Mouse (Mus musculus): ENCODE measurements at regions not wholly inside any gene's neighbourhood (a gene's known extent, or its start where the extent isn't known, plus 50 kb on each side); places are given as distances from the start of the nearest gene placed in this dataset.

DNA sequence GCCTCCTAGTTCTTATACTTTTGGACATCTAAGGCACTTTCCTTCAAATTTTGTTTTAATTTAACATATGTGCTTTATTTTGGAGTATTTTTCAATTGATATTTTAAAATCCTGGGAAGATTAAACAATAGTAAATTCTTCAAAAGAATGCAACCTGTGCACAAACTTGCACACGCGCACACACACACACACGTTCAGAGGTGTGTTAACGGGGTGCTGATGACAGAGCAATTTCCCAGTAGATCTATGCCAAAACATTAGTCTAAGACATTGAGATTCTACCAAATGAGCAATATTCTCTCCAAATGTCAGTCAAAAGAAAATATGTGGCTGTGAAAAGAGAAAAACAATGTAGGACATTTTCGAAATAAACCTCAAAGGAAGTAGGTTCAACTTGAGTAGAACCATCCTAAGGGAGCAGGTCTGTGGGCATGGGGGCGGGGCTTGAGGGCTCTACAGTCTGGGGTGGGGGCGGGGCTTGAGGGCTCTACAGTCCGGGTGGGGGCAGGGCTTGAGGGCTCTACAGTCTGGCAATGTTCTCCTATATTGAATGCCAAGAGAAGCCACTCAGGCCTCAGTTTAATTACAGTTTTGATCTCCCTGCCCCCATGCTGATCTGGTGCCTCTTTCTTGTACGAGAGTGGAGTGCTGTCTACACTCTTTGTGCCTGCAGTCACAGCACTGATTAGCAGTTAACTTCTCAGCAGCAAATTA is 157.0 kb downstream of the Qdpr start:
- ATAC-seq (ENCODE audit: insufficient read depth, low FRiP score, low read depth) = no peak
- H3K27ac ChIP-seq = no peak overlapping the region
- no peaks in the 10 kb centered on the region for H3K9me3 ChIP-seq
- no peaks in the 10 kb centered on the region for H3K4me1 ChIP-seq
- WGBS = 71% methylated on average over 9 of the region's 9 CpGs
- H3K36me3 ChIP-seq = no peaks in the 10 kb centered on the region
- H3K4me2 ChIP-seq = no peak overlapping the region
- no peak overlapping the region for H3K4me3 ChIP-seq (replicated peaks)
- H3K27me3 ChIP-seq (replicated peaks) = no peaks in the 10 kb centered on the region
- H3K9ac ChIP-seq = no peak overlapping the region

DNA sequence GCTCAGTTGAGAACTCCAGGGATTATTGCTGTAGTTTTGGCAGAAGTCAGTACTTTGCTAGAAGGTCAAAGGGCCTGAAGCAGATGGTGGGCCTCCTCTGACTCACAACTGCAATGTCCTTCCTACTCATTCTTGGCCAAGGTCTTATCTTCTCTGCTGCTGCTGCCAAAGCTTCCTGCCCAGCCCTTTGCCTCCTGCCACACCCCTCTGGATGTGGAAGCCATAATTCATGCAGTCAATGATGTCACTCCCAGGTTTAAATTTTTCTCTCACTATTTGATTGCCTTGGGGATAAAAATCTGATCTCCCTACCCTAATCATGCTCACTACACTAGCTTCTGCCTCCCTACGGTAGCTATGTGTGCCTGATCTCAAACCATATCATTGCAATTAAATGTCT is 157.7 kb downstream of the Qdpr start:
- 70% methylated on average over 1 of the region's 1 CpGs for WGBS
- no peaks in the 10 kb centered on the region for H3K36me3 ChIP-seq
- H3K9ac ChIP-seq = no peak overlapping the region
- H3K27ac ChIP-seq = no peak overlapping the region
- H3K4me3 ChIP-seq (replicated peaks) = no peak overlapping the region
- no peaks in the 10 kb centered on the region for H3K27me3 ChIP-seq (replicated peaks)
- peak; percentile 43; the same call in 1 of the 2 replicates for ATAC-seq (ENCODE audit: insufficient read depth, low FRiP score, low read depth)
- no peaks in the 10 kb centered on the region for H3K9me3 ChIP-seq
- no peaks in the 10 kb centered on the region for H3K4me1 ChIP-seq
- H3K4me2 ChIP-seq = no peak overlapping the region

DNA sequence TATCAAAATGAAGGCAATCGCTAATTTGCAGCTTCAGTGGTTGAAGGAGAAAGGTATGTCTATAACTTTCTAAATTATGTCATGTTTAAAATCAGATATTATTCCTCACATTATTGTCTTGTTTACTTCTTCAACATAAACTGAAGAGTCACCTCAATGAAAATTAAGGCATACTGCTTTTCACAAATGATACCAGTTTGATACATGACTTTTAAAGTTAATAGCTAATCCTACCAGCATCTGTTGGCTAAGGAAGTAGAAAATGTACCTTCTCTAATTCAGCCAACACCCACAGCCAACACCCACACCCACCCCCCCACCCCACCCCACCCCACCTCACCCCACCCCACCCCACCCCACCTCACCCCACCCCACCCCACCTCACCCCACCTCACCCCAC is 158.3 kb downstream of the Qdpr start:
- no peaks in the 10 kb centered on the region for H3K36me3 ChIP-seq
- H3K9me3 ChIP-seq = no peaks in the 10 kb centered on the region
- H3K27ac ChIP-seq = no peak overlapping the region
- H3K9ac ChIP-seq = no peak overlapping the region
- H3K4me1 ChIP-seq = no peaks in the 10 kb centered on the region
- H3K4me2 ChIP-seq = no peak overlapping the region
- no peak for ATAC-seq (ENCODE audit: insufficient read depth, low FRiP score, low read depth)
- H3K27me3 ChIP-seq (replicated peaks) = no peaks in the 10 kb centered on the region
- 95% methylated on average over 1 of the region's 1 CpGs for WGBS
- H3K4me3 ChIP-seq (replicated peaks) = no peak overlapping the region

DNA sequence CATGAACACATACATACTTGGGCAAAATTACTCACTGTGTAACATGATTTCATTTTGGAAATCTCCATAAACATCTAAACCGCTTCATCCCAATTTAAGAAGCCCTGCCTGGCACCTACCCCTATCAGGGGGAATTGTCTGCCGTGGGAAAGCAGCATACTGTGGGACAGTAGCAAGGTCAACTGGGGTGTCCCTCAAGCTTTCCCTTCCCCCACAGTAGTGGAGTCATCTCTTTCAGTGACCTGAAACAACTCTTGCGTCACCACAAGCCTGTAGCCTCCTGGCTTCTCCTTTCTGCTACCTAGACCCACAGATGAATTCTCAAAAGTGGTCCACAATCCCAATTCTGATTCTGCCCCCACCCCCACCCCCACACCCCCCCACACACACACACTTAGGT is 158.8 kb downstream of the Qdpr start:
- H3K36me3 ChIP-seq = no peaks in the 10 kb centered on the region

DNA sequence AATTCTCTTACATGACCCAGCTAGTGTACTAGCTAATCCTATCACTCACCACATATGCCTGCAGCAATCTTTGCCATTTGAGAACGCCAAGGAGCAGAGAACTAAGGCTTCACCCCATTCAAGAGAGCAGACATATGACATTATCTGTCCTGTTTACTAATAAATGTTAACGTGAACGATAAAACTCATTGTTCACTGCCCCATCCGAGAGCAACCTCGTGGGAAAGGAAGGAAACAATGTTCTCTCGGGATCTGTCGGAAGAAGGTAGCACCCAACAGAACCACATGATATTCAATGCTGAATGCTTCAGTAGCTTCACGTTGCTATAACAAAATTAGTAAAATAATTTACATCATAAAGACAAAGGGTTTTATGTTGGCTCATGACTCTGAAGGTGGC is 163.6 kb downstream of the Qdpr start:
- no peak for ATAC-seq (ENCODE audit: insufficient read depth, low FRiP score, low read depth)
- Histone ChIP-seq H3K36me3 (no peaks in the 10 kb centered on the region), H3K27me3 (replicated peaks) (no peaks in the 10 kb centered on the region), H3K9ac (no peak overlapping the region), H3K27ac (no peak overlapping the region), H3K4me1 (no peaks in the 10 kb centered on the region), H3K9me3 (no peaks in the 10 kb centered on the region), H3K4me2 (no peak overlapping the region), H3K4me3 (replicated peaks) (no peak overlapping the region)
- WGBS = 87% methylated on average over 8 of the region's 8 CpGs

More for the DNA sequence above, 158.8 kb downstream of the Qdpr start:
- H3K9me3 ChIP-seq = no peaks in the 10 kb centered on the region
- H3K4me1 ChIP-seq = no peaks in the 10 kb centered on the region
- no peaks in the 10 kb centered on the region for H3K27me3 ChIP-seq (replicated peaks)
- no peak overlapping the region for H3K4me2 ChIP-seq
- ATAC-seq (ENCODE audit: insufficient read depth, low FRiP score, low read depth) = no peak
- no peak overlapping the region for H3K4me3 ChIP-seq (replicated peaks)
- no peak overlapping the region for H3K9ac ChIP-seq
- 88% methylated on average over 3 of the region's 3 CpGs for WGBS
- H3K27ac ChIP-seq = no peak overlapping the region

DNA sequence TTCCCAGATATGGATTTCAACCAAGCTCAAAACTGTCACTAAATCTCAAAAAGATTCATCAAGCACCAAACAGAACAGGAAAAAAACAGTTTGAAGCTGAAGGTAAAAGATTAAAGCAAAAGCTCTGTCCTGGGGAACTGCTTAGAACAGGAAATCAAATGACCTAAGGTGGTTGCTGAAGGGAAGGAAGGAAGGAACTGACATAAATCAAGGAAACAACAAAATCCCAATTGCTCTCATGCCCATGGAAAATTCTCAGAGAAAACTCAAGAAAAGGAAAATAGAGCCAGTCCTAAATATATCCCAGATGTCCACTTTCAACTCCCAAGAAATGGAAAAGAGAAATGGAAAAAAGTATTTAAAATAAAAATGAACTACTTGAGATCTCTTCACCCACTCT is 165.4 kb downstream of the Qdpr start:
- Histone ChIP-seq H3K4me3 (replicated peaks) (no peak overlapping the region), H3K4me1 (no peaks in the 10 kb centered on the region), H3K9ac (no peak overlapping the region), H3K36me3 (no peaks in the 10 kb centered on the region), H3K4me2 (no peak overlapping the region), H3K9me3 (no peaks in the 10 kb centered on the region), H3K27ac (no peak overlapping the region), H3K27me3 (replicated peaks) (no peaks in the 10 kb centered on the region)
- ATAC-seq (ENCODE audit: insufficient read depth, low FRiP score, low read depth) = no peak

DNA sequence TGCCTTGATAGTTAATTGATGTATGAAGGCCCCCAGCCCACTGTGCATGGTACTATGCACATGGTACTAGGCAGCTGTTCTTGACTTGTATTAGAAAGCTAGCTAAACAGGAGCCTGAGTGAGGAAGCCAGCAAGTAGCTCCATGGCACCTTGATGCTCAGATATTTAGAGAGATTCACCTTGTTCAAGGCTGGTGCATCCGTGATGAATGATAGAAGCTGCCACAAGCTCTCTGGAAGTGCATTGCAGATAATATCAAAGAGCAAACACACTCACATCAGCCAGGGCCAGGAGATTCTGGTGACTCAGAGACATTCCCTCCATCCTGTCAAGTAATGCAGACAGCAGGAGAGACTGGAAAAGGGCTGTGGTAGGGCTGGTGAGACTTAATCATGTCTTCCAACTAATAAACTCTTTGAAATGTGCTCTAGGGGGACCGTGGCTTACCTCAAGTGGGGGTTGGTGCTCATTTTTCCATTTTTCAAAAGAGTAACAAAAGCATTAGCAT is 166.1 kb downstream of the Qdpr start:
- Histone ChIP-seq H3K36me3 (no peaks in the 10 kb centered on the region), H3K4me3 (replicated peaks) (no peak overlapping the region), H3K27ac (no peak overlapping the region), H3K9ac (no peak overlapping the region), H3K4me2 (no peak overlapping the region), H3K27me3 (replicated peaks) (no peaks in the 10 kb centered on the region), H3K4me1 (peaks cover 3% of the 10 kb centered on the region; the same call in 1 of the 2 replicates), H3K9me3 (no peaks in the 10 kb centered on the region)
- ATAC-seq (ENCODE audit: insufficient read depth, low FRiP score, low read depth) = no peak
- WGBS = 46% methylated on average over 2 of the region's 2 CpGs

DNA sequence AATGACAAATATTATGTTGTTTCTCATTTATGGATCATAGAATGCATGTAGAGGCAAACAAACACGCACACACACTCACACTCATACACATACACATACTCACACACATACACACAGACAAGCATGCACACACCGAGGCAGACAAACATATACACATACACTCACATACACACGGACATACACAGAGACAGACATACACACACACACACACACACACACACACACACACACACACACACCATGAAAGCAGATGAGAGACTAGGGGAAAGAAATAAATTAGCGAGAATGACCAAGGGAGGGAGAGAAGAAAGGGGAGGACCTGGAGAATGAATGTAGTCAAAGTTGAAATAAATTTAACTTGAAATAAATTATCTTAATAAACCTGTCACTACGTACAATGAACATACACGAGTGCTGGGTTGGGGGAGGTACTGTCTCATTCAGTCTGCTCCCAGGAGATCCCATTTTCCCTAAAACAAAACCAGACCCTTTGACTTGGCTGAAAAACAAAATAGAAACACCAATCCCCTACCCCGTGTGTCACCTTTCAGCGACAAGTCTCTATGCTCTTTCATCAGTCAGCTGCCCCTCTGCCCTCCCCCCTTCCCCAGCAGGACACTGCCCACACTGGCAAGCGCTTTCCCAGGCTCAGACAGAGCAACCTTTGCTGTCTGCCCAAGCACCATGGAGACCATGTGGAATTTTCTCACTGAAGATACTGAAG is 167.7 kb downstream of the Qdpr start:
- Histone ChIP-seq H3K9me3 (no peaks in the 10 kb centered on the region), H3K36me3 (no peaks in the 10 kb centered on the region), H3K27ac (no peak overlapping the region), H3K27me3 (replicated peaks) (no peaks in the 10 kb centered on the region), H3K4me2 (no peak overlapping the region), H3K4me1 (peaks cover 8% of the 10 kb centered on the region; the same call in 1 of the 2 replicates), H3K9ac (no peak overlapping the region), H3K4me3 (replicated peaks) (no peak overlapping the region)
- WGBS = 52% methylated on average over 9 of the region's 9 CpGs
- no peak for ATAC-seq (ENCODE audit: insufficient read depth, low FRiP score, low read depth)

DNA sequence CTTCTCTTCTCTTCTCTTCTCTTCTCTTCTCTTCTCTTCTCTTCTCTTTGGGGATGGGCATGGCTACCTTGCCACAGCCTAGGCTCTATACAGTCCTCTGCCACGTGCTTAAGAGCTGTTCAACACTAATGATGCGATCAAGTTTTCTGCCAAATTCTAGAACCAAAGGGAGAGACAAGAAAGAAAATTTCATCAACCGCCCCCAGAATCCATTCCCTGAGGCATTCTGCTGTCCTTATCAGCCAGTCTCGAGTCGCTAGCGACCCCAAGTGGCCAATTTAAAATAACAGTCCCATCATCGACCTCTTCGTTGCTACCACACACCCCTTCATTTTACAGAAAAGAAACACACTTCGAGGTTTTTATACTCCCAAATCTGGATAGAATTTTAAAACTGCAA is 171.5 kb downstream of the Qdpr start:
- WGBS = 1% methylated on average over 9 of the region's 9 CpGs

DNA sequence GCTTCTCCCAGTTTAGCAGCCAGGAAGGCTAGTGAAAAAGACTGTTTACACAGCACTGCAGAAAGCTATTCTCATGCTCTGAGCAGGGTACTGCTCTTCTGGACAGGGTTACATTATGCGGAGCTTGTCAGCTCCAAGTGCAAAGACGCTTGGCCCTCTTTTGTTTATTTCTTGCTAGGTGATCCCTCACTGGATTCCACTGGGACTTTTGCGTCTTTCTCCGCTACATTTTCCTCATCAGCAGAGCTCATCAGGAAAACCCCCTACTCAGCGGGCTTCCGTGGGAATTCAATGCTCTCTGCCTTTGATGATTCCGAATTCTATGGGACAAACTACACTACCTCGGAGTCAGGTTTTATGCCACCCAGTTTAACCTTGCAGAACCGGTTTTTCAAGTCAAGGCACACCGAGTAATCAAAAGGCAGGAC is 172.0 kb downstream of the Qdpr start:
- Histone ChIP-seq H3K9ac (0 out of 2 replicates have a peak overlapping the region, but pooled peaks have one; percentile 16), H3K27ac (peak overlapping the region; percentile 82), H3K4me1 (peaks cover 8% of the 10 kb centered on the region; the same call in 1 of the 2 replicates), H3K4me2 (peak overlapping the region; percentile 66), H3K9me3 (no peaks in the 10 kb centered on the region), H3K36me3 (no peaks in the 10 kb centered on the region), H3K4me3 (replicated peaks) (peak overlapping the region; percentile 38), H3K27me3 (replicated peaks) (no peaks in the 10 kb centered on the region)
- 4% methylated on average over 10 of the region's 10 CpGs for WGBS
- ATAC-seq (ENCODE audit: insufficient read depth, low FRiP score, low read depth) = peak; percentile 90

More for the DNA sequence above, 171.5 kb downstream of the Qdpr start:
- Histone ChIP-seq H3K4me1 (peaks cover 8% of the 10 kb centered on the region; the same call in 1 of the 2 replicates), H3K9ac (no peak overlapping the region), H3K27ac (peak overlapping the region; percentile 63; the same call in 1 of the 2 replicates), H3K9me3 (no peaks in the 10 kb centered on the region), H3K27me3 (replicated peaks) (no peaks in the 10 kb centered on the region), H3K36me3 (no peaks in the 10 kb centered on the region), H3K4me3 (replicated peaks) (peak overlapping the region; percentile 38), H3K4me2 (peak overlapping the region; percentile 66)
- ATAC-seq (ENCODE audit: insufficient read depth, low FRiP score, low read depth) = peak; percentile 80

DNA sequence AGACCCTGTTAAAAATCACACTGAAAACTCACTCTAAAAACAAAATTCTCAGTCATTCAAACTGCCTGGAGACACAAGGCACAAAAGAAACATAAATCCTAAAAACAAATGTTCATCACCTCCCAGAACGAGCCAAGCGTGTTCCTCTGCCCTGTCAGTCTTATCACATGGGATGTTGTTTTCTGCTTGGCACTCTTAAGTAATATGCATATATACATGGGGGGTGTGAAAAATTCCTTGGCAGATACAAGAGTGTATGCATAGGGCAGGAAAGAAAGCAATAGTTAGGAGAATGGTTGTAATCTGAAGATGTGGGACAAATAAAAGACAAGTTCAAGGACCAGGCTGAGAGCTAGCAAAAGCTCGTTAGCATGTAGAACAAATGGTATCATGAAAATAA is 179.4 kb downstream of the Qdpr start:
- no peaks in the 10 kb centered on the region for H3K9me3 ChIP-seq
- no peaks in the 10 kb centered on the region for H3K27me3 ChIP-seq (replicated peaks)

DNA sequence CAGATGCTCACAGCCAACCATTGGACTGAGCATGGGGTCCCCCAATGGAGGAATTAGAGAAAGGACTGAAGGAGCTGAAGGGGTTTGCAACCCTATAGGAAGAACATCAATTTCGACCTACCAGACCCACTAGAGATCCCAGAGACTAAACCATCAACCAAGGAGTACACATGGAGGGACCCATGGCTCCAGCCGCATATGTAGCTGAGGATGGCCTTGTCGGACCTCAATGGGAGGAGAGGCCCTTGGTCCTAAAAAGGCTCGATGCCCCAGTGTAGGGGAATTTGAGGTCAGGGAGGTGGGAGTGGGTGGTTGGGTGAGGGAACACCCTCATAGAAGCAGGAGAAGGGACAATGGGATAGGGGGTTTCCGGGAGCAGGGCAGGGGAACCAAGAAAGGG is 180.6 kb downstream of the Qdpr start:
- H3K4me1 ChIP-seq = no peaks in the 10 kb centered on the region
- no peak overlapping the region for H3K4me3 ChIP-seq (replicated peaks)
- no peak overlapping the region for H3K9ac ChIP-seq
- H3K36me3 ChIP-seq = no peaks in the 10 kb centered on the region
- no peaks in the 10 kb centered on the region for H3K9me3 ChIP-seq
- no peak for ATAC-seq (ENCODE audit: insufficient read depth, low FRiP score, low read depth)
- no peaks in the 10 kb centered on the region for H3K27me3 ChIP-seq (replicated peaks)
- H3K27ac ChIP-seq = no peak overlapping the region
- WGBS = 81% methylated on average over 5 of the region's 5 CpGs
- no peak overlapping the region for H3K4me2 ChIP-seq

More for the DNA sequence above, 179.4 kb downstream of the Qdpr start:
- no peaks in the 10 kb centered on the region for H3K36me3 ChIP-seq
- H3K9ac ChIP-seq = no peak overlapping the region
- H3K27ac ChIP-seq = no peak overlapping the region
- H3K4me1 ChIP-seq = no peaks in the 10 kb centered on the region
- WGBS = 86% methylated on average over 3 of the region's 3 CpGs
- no peak overlapping the region for H3K4me2 ChIP-seq
- H3K4me3 ChIP-seq (replicated peaks) = no peak overlapping the region
- ATAC-seq (ENCODE audit: insufficient read depth, low FRiP score, low read depth) = no peak

Data from stomach, embryonic 15.5 days (tissue).